Mouse (Mus musculus): ENCODE data around the gene Clcn6. TPM values are rescaled to one million over a fixed set of nuclear protein-coding genes. Genes with fewer than 3 reads are reported as not detected.

Clcn6 gene
- total RNA-seq, 1 experiment from 2014 or later, result 6.4 TPM

DNA sequence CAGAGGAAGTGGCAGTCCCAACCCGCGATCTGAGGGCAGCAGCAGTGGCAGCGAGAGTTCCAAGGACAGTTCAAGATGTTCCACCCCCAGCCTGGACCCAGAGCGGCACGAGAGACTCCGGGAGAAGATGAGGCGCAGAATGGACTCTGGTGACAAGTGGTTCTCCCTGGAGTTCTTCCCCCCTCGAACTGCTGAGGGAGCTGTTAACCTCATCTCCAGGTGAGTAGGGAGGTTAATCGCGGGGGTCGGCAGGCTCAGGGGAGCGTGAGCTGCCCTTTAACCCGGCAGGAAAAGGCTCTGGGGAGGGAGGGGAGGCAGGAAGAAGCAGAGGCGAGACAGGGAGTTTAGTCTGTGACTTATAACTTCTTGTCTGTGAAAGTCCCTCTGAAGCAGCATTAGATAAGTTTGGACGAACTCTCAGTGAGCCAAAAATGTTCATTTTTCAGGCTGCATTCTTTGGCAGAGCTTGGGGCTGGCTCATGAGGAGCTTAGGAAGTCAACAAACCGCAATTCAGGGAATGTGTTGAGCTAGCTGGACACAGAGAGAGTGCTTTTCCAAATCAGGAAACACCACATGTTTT lies 3.1 kb upstream of the Clcn6 start:
- ATAC-seq (replicated peaks; ENCODE audit: low read depth, poor library complexity, severe bottlenecking), result no peak

GRCm38 (mm10) chr4:148040933-148041610 lies 2.5 kb upstream of the Clcn6 start:
- peak; percentile 16 for ATAC-seq (replicated peaks; ENCODE audit: low read depth, poor library complexity, severe bottlenecking)

GRCm38 (mm10) chr4:148040029-148040830 lies 1.6 kb upstream of the Clcn6 start:
- ATAC-seq (replicated peaks; ENCODE audit: low read depth, poor library complexity, severe bottlenecking), result no peak

DNA sequence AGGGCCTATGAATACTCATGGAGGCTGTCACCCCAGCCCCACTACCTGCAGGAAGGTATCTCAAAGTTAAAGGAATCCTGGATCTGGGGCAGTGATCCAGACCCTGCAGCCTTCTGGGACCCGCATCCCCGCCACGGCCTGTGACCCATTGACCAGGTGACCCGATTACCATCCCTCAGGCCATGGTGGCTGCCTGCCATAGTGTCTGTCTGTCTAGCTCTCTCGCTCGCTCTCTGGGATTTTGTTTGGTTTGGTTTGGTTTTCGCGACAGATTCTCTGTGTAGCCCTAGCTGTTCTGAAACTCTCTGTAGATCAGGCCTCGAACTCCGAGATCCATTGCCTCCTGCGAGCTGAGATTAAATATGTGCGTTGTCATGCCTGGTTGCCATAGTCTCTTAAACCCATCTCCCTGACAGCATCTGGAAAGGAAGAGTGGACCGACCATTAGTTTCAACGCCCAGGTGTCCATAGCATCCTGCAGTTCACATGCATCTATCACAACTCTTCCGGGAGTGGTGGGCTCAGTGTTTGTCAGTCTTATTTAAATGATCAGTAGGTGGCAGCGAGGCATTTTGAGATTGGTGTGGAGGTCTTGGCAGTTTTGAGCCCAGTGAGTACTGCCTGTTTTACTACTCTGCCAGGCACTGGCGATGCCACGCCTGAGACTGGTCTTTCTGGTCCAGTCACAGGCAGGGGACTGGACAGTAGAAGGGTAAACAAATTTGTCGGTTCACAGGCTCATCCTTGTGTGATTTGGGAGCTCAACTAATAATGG lies 820 bp upstream of the Clcn6 start:
- ATAC-seq (replicated peaks; ENCODE audit: low read depth, poor library complexity, severe bottlenecking), result peak; percentile 0; the same call in 1 of the 2 replicates

GRCm38 (mm10) chr4:148038079-148038599 lies 482 bp downstream of the Clcn6 start:
- no peak for ATAC-seq (replicated peaks; ENCODE audit: low read depth, poor library complexity, severe bottlenecking)

DNA sequence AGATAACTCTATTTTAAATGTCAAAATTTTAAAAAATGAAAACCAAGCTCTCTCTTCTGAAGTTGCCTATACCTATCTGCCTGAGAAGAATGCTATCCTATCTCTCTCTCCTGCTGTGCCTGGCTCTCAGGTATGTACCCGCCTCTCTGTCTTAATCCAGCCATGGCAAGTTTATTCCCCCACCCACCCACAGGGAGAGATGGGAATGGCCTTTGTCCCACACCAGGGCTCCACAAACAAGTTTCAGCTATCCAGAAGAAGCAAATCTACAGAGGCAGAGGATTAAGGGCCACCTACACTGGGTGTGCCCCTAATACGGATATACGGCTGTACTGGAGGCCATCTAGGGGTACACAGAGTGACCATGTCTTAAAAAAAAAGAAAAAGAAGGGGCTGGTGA lies 3.2 kb downstream of the Clcn6 start:
- no peak for ATAC-seq (replicated peaks; ENCODE audit: low read depth, poor library complexity, severe bottlenecking)

GRCm38 (mm10) chr4:148033858-148034410 lies 4.7 kb downstream of the Clcn6 start:
- peak; percentile 68 for ATAC-seq (replicated peaks; ENCODE audit: low read depth, poor library complexity, severe bottlenecking)

DNA sequence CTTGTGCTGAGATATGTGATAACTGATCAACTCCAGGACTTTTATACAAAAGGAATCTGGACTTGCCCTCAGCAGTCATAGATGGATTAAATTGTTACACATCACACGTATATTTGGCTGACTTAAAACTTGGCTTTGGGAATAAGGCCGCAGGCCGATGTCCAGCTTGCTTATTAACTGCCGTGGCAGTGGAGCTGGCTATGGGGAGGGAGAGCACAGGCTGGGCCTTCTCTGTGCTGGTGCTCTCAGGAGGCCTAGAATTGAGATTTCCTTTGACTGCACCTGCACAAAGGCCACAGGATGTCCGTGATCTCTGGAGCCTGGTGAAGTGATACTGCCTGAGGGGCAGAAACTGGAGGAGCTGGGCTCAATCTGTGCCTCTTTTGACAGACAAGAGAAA lies 8.1 kb downstream of the Clcn6 start:
- ATAC-seq (replicated peaks; ENCODE audit: low read depth, poor library complexity, severe bottlenecking), result no peak

GRCm38 (mm10) chr4:148029297-148029696 lies 9.3 kb downstream of the Clcn6 start:
- no peak for ATAC-seq (replicated peaks; ENCODE audit: low read depth, poor library complexity, severe bottlenecking)

- ATAC-seq (replicated peaks; ENCODE audit: low read depth, poor library complexity, severe bottlenecking), result no peak
Observed at GRCm38 (mm10) chr4:148024003-148024402, 14.6 kb downstream of the Clcn6 start.

DNA sequence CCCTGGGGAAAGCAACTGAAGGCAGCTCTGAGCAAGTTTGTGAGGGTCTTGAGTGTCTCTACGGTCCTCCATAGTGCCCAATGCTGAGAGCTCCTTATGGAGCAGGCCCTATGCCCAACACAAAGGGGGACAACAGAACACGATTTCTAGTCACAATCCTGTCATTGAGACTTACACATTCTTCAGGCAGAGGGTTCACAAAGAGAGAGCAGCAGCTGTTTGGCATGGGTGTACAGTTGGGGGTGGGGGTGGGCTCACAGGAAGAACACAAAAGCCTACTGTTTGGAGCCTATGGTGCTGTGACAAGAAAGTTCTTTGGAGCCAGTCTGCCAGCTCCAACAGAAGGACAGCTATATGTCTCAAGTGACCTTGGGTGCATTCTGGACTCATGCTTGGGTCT lies 20.2 kb downstream of the Clcn6 start:
- no peak for ATAC-seq (replicated peaks; ENCODE audit: low read depth, poor library complexity, severe bottlenecking)

GRCm38 (mm10) chr4:148016981-148017380 lies 21.6 kb downstream of the Clcn6 start:
- ATAC-seq (replicated peaks; ENCODE audit: low read depth, poor library complexity, severe bottlenecking), result no peak

DNA sequence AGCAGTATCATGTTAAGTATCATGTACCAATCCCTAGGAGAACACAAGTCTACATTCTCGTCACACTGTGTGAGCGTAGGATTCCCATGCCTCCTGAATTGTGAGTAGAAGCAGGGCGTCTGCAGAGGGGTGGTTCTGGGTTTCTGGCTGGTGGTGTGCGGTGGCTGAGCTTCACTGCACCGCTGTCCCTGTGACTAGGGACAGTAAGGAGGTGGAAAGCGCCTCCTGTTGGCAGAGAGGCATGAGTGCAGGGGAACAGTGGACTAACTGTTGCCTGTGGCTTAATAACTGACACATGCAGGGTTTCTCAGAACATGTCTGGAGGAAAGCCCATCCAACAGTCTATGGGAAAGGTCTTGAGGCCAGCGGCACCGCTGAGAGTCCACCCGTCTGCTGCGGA lies 23.2 kb downstream of the Clcn6 start:
- ATAC-seq (replicated peaks; ENCODE audit: low read depth, poor library complexity, severe bottlenecking), result 0 out of 2 replicates have a peak, but pooled peaks have one; percentile 39

GRCm38 (mm10) chr4:148012216-148012615 lies 26.4 kb downstream of the Clcn6 start:
- no peak for ATAC-seq (replicated peaks; ENCODE audit: low read depth, poor library complexity, severe bottlenecking)

DNA sequence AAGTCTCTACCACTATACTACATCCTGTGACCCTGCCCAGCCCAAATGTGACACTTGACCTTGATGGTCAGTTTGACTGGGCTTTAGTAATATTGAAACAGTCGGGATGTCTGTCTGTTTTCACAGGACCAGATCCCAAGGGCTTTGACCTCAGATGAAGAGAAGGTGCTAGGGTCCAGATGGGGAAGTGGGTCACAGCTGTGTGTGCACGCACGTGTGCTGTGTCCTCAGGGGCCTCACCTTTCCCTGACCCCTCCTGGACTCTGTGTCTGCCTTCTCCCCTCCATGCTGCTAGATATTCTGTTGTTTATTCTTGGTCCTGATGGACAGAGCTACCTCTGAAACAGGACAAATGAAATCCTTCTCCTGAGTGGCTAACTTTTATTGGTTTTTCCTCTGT lies 27.3 kb downstream of the Clcn6 start:
- ATAC-seq (replicated peaks; ENCODE audit: low read depth, poor library complexity, severe bottlenecking), result no peak

DNA sequence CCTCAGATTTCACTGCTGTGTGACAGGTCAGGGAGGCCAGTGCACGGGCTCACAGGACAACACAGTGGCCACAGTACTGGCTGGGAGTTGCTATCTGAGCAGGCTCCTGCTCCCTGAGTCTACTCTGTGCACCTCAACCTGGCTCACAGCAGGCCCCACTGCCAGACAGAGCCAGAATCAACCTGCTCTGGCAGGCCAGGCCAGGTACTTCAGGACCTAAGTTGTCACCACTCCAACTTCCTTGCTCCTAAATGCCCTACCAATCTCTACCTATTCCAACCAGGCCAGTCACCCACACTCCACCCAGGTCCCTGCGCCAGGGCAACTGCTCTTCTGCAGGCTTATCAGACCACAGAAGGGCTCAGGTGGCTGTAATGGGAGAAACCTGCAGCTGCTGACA lies 29.0 kb downstream of the Clcn6 start:
- ATAC-seq (replicated peaks; ENCODE audit: low read depth, poor library complexity, severe bottlenecking), result no peak

DNA sequence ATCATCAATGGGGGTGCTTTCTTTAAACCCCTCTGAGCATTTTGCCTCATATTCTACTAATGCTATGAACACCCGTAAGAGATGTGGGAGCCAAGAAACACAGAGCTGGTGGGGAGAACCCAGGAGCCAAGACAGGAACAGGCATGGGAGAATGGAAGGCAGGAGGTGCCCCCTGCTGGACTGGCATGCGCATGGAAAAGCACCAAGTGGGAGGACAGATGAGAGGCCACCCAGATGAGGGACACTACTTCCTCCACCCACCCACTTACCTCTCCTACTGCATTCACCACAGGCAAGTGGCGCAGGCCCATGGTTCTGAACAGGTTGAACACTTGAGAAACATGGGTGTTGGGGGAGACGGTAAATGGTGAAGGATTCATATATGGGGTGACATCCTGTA lies 30.2 kb downstream of the Clcn6 start:
- peak; percentile 73 for ATAC-seq (replicated peaks; ENCODE audit: low read depth, poor library complexity, severe bottlenecking)

DNA sequence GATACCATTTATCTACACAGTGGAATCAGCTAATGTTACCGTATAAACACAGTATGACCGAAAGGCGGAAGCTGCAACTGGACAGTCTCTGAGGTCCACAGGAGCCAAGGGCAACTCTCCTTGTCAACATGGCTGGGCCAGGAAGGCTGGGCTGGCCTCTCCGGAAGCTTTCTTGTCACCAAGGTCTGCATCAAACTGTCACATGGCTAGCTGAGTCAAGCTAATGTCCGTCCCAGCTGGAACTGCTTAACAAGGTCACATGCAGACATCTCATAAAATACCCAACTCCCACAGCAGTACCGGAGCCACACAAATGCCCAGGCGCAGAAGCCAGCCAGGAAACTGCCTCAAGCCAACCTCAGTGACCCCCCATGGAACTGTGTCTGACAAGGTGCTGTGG lies 34.3 kb downstream of the Clcn6 start:
- no peak for ATAC-seq (replicated peaks; ENCODE audit: low read depth, poor library complexity, severe bottlenecking)

GRCm38 (mm10) chr4:148001866-148002265 lies 36.8 kb downstream of the Clcn6 start:
- peak; percentile 42; the same call in 1 of the 2 replicates for ATAC-seq (replicated peaks; ENCODE audit: low read depth, poor library complexity, severe bottlenecking)

Data from common myeloid progenitor, adult 5-6 weeks (primary cell).